Comparison of ENCODE assay signal across 19 mouse cellular contexts in genomic region chr12:87224950-87225349, GRCm38 (mm10). TPM values are rescaled to one million over a fixed set of nuclear protein-coding genes. Genes with fewer than 3 reads are reported as not detected.
DNase-seq lines count a peak whose midpoint lies in the region; ATAC-seq lines count a peak whose summit lies in the region.
"Had no signal": no experiment of that assay in that cellular context is flagged by ENCODE, and none has a peak within 500 bp of the region (broad histone marks: within the 10 kb centered on the region; RNA-seq: fewer than 3 reads in every experiment).

No protein-coding gene starts in this region.

- no peak overlapping the region for H3K27ac ChIP-seq in heart, embryonic 13.5 days (replicated peaks)
- no peak overlapping the region for H3K27ac ChIP-seq in liver, embryonic 12.5 days
- H3K27ac ChIP-seq: embryonic facial prominence, embryonic 12.5 days; hindbrain, embryonic 15.5 days had no signal

- H3K4me1 ChIP-seq in heart, embryonic 13.5 days: peaks cover 7% of the 10 kb centered on the region
- H3K4me1 ChIP-seq in liver, embryonic 12.5 days: peaks cover 15% of the 10 kb centered on the region
- H3K4me1 ChIP-seq: embryonic facial prominence, embryonic 12.5 days; hindbrain, embryonic 15.5 days had no signal

- WGBS in heart, embryonic 13.5 days: 62% methylated on average over 10 of the region's 10 CpGs
- WGBS in liver, embryonic 12.5 days (ENCODE audit: insufficient replicate concordance): 35% methylated on average over 10 of the region's 10 CpGs

- H3K4me2 ChIP-seq in heart, embryonic 13.5 days: peak overlapping the region; percentile 48
- H3K4me2 ChIP-seq in liver, embryonic 12.5 days: peak overlapping the region; percentile 49
- H3K4me2 ChIP-seq: embryonic facial prominence, embryonic 12.5 days; hindbrain, embryonic 15.5 days had no signal

- no peaks in the 10 kb centered on the region for H3K27me3 ChIP-seq in heart, embryonic 13.5 days (replicated peaks)
- H3K27me3 ChIP-seq in liver, embryonic 12.5 days (replicated peaks): no peaks in the 10 kb centered on the region
- H3K27me3 ChIP-seq: embryonic facial prominence, embryonic 12.5 days; hindbrain, embryonic 15.5 days; Patski had no signal

- no peak for DNase-seq in heart, postnatal 4 days
- DNase-seq in thymus, postnatal 4 days: peak; percentile 24
- DNase-seq in thymus, postnatal 36 days: no peak
- no peak for DNase-seq in adrenal gland, adult 18-20 months (ENCODE audit: low spot score in 2 of 2)
- DNase-seq: adrenal gland, adult 2 months; cerebellum, adult 11 months; gastrocnemius, postnatal 25 days; kidney, adult 18-20 months; kidney, postnatal 25 days; lung, adult 2 months; lung, postnatal 4 days; midbrain, embryonic 14.5 days had no signal

- H3K36me3 ChIP-seq in heart, embryonic 13.5 days: no peaks in the 10 kb centered on the region
- H3K36me3 ChIP-seq in liver, embryonic 12.5 days: no peaks in the 10 kb centered on the region
- H3K36me3 ChIP-seq: embryonic facial prominence, embryonic 12.5 days; hindbrain, embryonic 15.5 days had no signal

- 0 out of 2 replicates have a peak overlapping the region, but pooled peaks have one; percentile 4 for H3K4me3 ChIP-seq in heart, embryonic 13.5 days
- H3K4me3 ChIP-seq in liver, embryonic 12.5 days: peak overlapping the region; percentile 9; the same call in 1 of the 2 replicates
- H3K4me3 ChIP-seq: embryonic facial prominence, embryonic 12.5 days; hindbrain, embryonic 15.5 days had no signal

- no peak overlapping the region for H3K9ac ChIP-seq in heart, embryonic 13.5 days
- no peak overlapping the region for H3K9ac ChIP-seq in liver, embryonic 12.5 days
- H3K9ac ChIP-seq: embryonic facial prominence, embryonic 12.5 days; hindbrain, embryonic 15.5 days had no signal

- no peaks in the 10 kb centered on the region for H3K9me3 ChIP-seq in heart, embryonic 13.5 days
- no peaks in the 10 kb centered on the region for H3K9me3 ChIP-seq in liver, embryonic 12.5 days (replicated peaks)
- H3K9me3 ChIP-seq: embryonic facial prominence, embryonic 12.5 days; hindbrain, embryonic 15.5 days had no signal

- ATAC-seq in heart, embryonic 13.5 days (ENCODE audit: extremely low read depth, insufficient number of reproducible peaks, low FRiP score, low TSS enrichment): no peak
- peak; percentile 68; the same call in 1 of the 2 replicates for ATAC-seq in liver, embryonic 12.5 days
- ATAC-seq in inflammation-experienced regulatory T-cells, adult 6 months: no peak
- ATAC-seq: Patski had no signal

RNA-seq across cellular contexts. Expression of gene Noxred1, which starts 13.6 kb away (rescaled TPM):
- polyA plus RNA-seq in heart, embryonic 13.5 days (2015; fragmentation: Nextera tagmentation; extraction: Ambion mirVana): 0.60 and 0.80 TPM in 2 replicates
- total RNA-seq in heart, postnatal 4 days (2021): under 1 TPM in 1 of 2 experiments, not detected in 1; 0.26 TPM
- polyA plus RNA-seq in liver, embryonic 12.5 days (2016; fragmentation: Nextera tagmentation; extraction: Ambion mirVana): 0.32 and 0.49 TPM in 2 replicates
- under 1 TPM; 0.67 to 0.76 TPM for total RNA-seq in adrenal gland, adult 18-20 months (2021)
- polyA plus RNA-seq in inflammation-experienced regulatory T-cells, adult 6 months (2017; shearing (Covaris generic)): 1 to 10 TPM in 1 of 3 experiments, under 1 TPM in 2; 0.72 to 1.1 (median 0.85) TPM
- total RNA-seq: common myeloid progenitor, adult 5-6 weeks had no signal
- polyA plus RNA-seq: adrenal gland, adult 2 months had no signal

RNA-seq across cellular contexts. Expression of gene Tmed8, which starts 24.7 kb away (rescaled TPM):
- 1.4 and 1.5 TPM in 2 replicates for polyA plus RNA-seq in heart, embryonic 13.5 days (2015; fragmentation: Nextera tagmentation; extraction: Ambion mirVana)
- 1 to 10 TPM; 6.7 TPM for total RNA-seq in heart, postnatal 4 days (2021)
- polyA plus RNA-seq in liver, embryonic 12.5 days (2016; fragmentation: Nextera tagmentation; extraction: Ambion mirVana): 1.3 and 1.4 TPM in 2 replicates
- total RNA-seq in adrenal gland, adult 18-20 months (2021): 10 to 100 TPM; 23.5 to 32.1 TPM
- 1 to 10 TPM; 3.5 to 4.4 (median 3.5) TPM for polyA plus RNA-seq in inflammation-experienced regulatory T-cells, adult 6 months (2017; shearing (Covaris generic))

RNA-seq across cellular contexts. Expression of gene Samd15, which starts 25.4 kb away (rescaled TPM):
- 0.59 and 0.76 TPM in 2 replicates for polyA plus RNA-seq in heart, embryonic 13.5 days (2015; fragmentation: Nextera tagmentation; extraction: Ambion mirVana)
- total RNA-seq in heart, postnatal 4 days (2021): under 1 TPM; 0.17 to 0.45 TPM
- 16.2 and 16.7 TPM in 2 replicates for polyA plus RNA-seq in liver, embryonic 12.5 days (2016; fragmentation: Nextera tagmentation; extraction: Ambion mirVana)
- total RNA-seq in adrenal gland, adult 18-20 months (2021): 1 to 10 TPM; 1.4 to 1.7 TPM
- polyA plus RNA-seq in inflammation-experienced regulatory T-cells, adult 6 months (2017; shearing (Covaris generic)): 1 to 10 TPM; 1.9 to 4.5 (median 1.9) TPM
- total RNA-seq: gastrocnemius, postnatal 25 days had no signal
- polyA plus RNA-seq: lung, adult 2 months had no signal

RNA-seq across cellular contexts. Expression of gene Vipas39, which starts 41.1 kb away (rescaled TPM):
- polyA plus RNA-seq in heart, embryonic 13.5 days (2015; fragmentation: Nextera tagmentation; extraction: Ambion mirVana): 32.4 and 34.4 TPM in 2 replicates
- 10 to 100 TPM; 28.1 to 28.4 TPM for total RNA-seq in heart, postnatal 4 days (2021)
- polyA plus RNA-seq in liver, embryonic 12.5 days (2016; fragmentation: Nextera tagmentation; extraction: Ambion mirVana): 11.6 and 13.6 TPM in 2 replicates
- 10 to 100 TPM; 35.9 to 40.3 TPM for total RNA-seq in adrenal gland, adult 18-20 months (2021)
- polyA plus RNA-seq in inflammation-experienced regulatory T-cells, adult 6 months (2017; shearing (Covaris generic)): 10 to 100 TPM; 31.3 to 41.3 (median 38.9) TPM

RNA-seq across cellular contexts. Expression of gene Ahsa1, which starts 41.3 kb away (rescaled TPM):
- polyA plus RNA-seq in heart, embryonic 13.5 days (2015; fragmentation: Nextera tagmentation; extraction: Ambion mirVana): 174 and 206 TPM in 2 replicates
- total RNA-seq in heart, postnatal 4 days (2021): 100 to 1,000 TPM in 1 of 2 experiments, 10 to 100 TPM in 1; 99.4 to 101 TPM
- 214 and 222 TPM in 2 replicates for polyA plus RNA-seq in liver, embryonic 12.5 days (2016; fragmentation: Nextera tagmentation; extraction: Ambion mirVana)
- total RNA-seq in adrenal gland, adult 18-20 months (2021): 100 to 1,000 TPM; 235 to 276 TPM
- 100 to 1,000 TPM; 117 to 133 (median 126) TPM for polyA plus RNA-seq in inflammation-experienced regulatory T-cells, adult 6 months (2017; shearing (Covaris generic))
